Mouse (Mus musculus): Measurements from ENCODE around the gene Pth2.

- no peak for TF ChIP-seq CTCF (IDR thresholded peaks at IDR 0.05; ENCODE audit: control insufficient read depth, insufficient read depth, insufficient replicate concordance, low read depth, low read length)
- no peak; the same call in 1 of the 2 replicates for TF ChIP-seq POLR2A (IDR thresholded peaks at IDR 0.05; ENCODE audit: control insufficient read depth, low read depth, low read length)
These were observed 4.4 kb upstream of the Pth2 start for GRCm38 (mm10) chr7:45176356-45176755.

Data from testis, adult 2 months (tissue).